Mouse (Mus musculus) MEL (cell line): Measurements from ENCODE around the gene Sost. TPM values are rescaled to one million over a fixed set of nuclear protein-coding genes. Genes with fewer than 3 reads are reported as not detected.

Experiments used
- DNase-seq: peaks from one replicate; pipeline ENCODE4 v3.0.0; 2011; ENCODE audit warnings: low read depth, low spot score
- H3K27ac ChIP-seq: 2 replicates; pipeline ENCODE4 v1.5.1; 2012; ENCODE audit warnings: low read depth, mild to moderate bottlenecking, control low read depth, low read length, moderate library complexity; ENCODE audit not compliant: control insufficient read depth
- H3K27me3 ChIP-seq, 2 experiments: fragments of 150-350 bp in 1 of 2; sonication (generic) in 1 of 2; 2 replicates each; pipeline ENCODE4 v1.6.1; 2012; ENCODE audit warnings: low read length in 2 of 2, mild to moderate bottlenecking in 2 of 2, improper control_type of control experiment in 1 of 2, moderate library complexity in 1 of 2; ENCODE audit not compliant: insufficient read depth in 2 of 2, control insufficient read depth in 1 of 2
- H3K36me3 ChIP-seq, 2 experiments: 2 replicates each; pipeline ENCODE4 v1.6.1; 2012 to 2014; ENCODE audit warnings: low read length in 2 of 2, improper control_type of control experiment in 1 of 2, inconsistent platforms in 1 of 2, mild to moderate bottlenecking in 1 of 2; ENCODE audit not compliant: insufficient read depth in 2 of 2, control insufficient read depth in 1 of 2
- H3K4me1 ChIP-seq, 2 experiments: fragments of 150-350 bp in 1 of 2; sonication (generic) in 1 of 2; 2 replicates each; pipeline ENCODE4 v1.6.1; 2012; ENCODE audit warnings: low read length in 2 of 2, improper control_type of control experiment in 1 of 2, mild to moderate bottlenecking in 1 of 2; ENCODE audit not compliant: insufficient read depth in 2 of 2, control insufficient read depth in 1 of 2
- H3K4me3 ChIP-seq, 2 experiments: fragments of 150-350 bp in 1 of 2; sonication (generic) in 1 of 2; 2 replicates each; pipeline ENCODE4 v1.5.1; 2012; ENCODE audit warnings: low read depth in 2 of 2, low read length in 2 of 2, mild to moderate bottlenecking in 2 of 2, moderate library complexity in 2 of 2, control low read depth in 1 of 2, improper control_type of control experiment in 1 of 2; ENCODE audit not compliant: control insufficient read depth in 1 of 2, insufficient read depth in 1 of 2
- H3K79me2 ChIP-seq: 2 replicates; pipeline ENCODE4 v1.6.1; 2012; ENCODE audit warnings: mild to moderate bottlenecking, low read length, moderate library complexity; ENCODE audit not compliant: control insufficient read depth, poor library complexity, insufficient read depth
- H3K9ac ChIP-seq: 2 replicates; pipeline ENCODE4 v1.6.1; 2012; ENCODE audit warnings: low read depth, mild to moderate bottlenecking, control low read depth, low read length, moderate library complexity; ENCODE audit not compliant: control insufficient read depth, poor library complexity, severe bottlenecking
- H3K9me3 ChIP-seq: fragments of 150-350 bp; sonication (generic); replicated peaks from 2 replicates; pipeline ENCODE4 v1.6.1; 2012; ENCODE audit warnings: mild to moderate bottlenecking, low read length, improper control_type of control experiment, moderate library complexity; ENCODE audit not compliant: insufficient read depth
- BHLHE40 ChIP-seq: IDR thresholded peaks from 2 replicates; pipeline ENCODE4 v1.6.1; 2012; ENCODE audit warnings: low read depth, mild to moderate bottlenecking, inconsistent platforms, low read length, improper control_type of control experiment, borderline replicate concordance
- CTCF ChIP-seq, 3 experiments: IDR thresholded peaks in 2 of 3; conservative IDR thresholded peaks in 1 of 3; 2 replicates each; pipeline ENCODE4 v1.5.1; 2011 to 2012; ENCODE audit warnings: low read length in 3 of 3, low read depth in 2 of 3, mild to moderate bottlenecking in 2 of 3, improper control_type of control experiment in 1 of 3, inconsistent platforms in 1 of 3, mixed read lengths in 1 of 3, moderate library complexity in 1 of 3; ENCODE audit not compliant: control insufficient read depth in 1 of 3, insufficient read depth in 1 of 3, poor library complexity in 1 of 3, severe bottlenecking in 1 of 3
- ELF1 ChIP-seq: IDR thresholded peaks from 2 replicates; pipeline ENCODE4 v1.6.1; 2014; ENCODE audit warnings: low read depth, mild to moderate bottlenecking, inconsistent platforms, low read length, improper control_type of control experiment, moderate library complexity
- EP300 ChIP-seq, 2 experiments: IDR thresholded peaks; 2 replicates each; pipeline ENCODE4 v1.6.1; 2011; ENCODE audit warnings: improper control_type of control experiment in 2 of 2, low read length in 2 of 2, low read depth in 1 of 2, mild to moderate bottlenecking in 1 of 2
- GABPA ChIP-seq: IDR thresholded peaks from 2 replicates; pipeline ENCODE4 v1.6.1; 2012; ENCODE audit warnings: low read depth, mild to moderate bottlenecking, inconsistent platforms, low read length, improper control_type of control experiment, moderate library complexity
- GATA1 ChIP-seq: IDR thresholded peaks from 2 replicates; pipeline ENCODE4 v1.6.1; 2011; ENCODE audit warnings: low read depth, low read length, improper control_type of control experiment
- JUND ChIP-seq: IDR thresholded peaks from 2 replicates; pipeline ENCODE4 v1.6.1; 2011; ENCODE audit warnings: low read depth, mild to moderate bottlenecking, improper control_type of control experiment, low read length
- KAT2A ChIP-seq: conservative IDR thresholded peaks from 2 replicates; pipeline ENCODE4 v1.6.1; 2012; ENCODE audit warnings: low read depth, low read length, improper control_type of control experiment, inconsistent platforms
- MAX ChIP-seq: IDR thresholded peaks from 2 replicates; pipeline ENCODE4 v1.6.1; 2011; ENCODE audit warnings: low read length, improper control_type of control experiment
- MAZ ChIP-seq: IDR thresholded peaks from 2 replicates; pipeline ENCODE4 v1.6.1; 2012; ENCODE audit warnings: low read depth, mild to moderate bottlenecking, inconsistent platforms, low read length, improper control_type of control experiment
- MEF2A ChIP-seq: IDR thresholded peaks from 2 replicates; pipeline ENCODE4 v1.6.1; 2014; ENCODE audit warnings: low read depth, mild to moderate bottlenecking, inconsistent platforms, low read length, improper control_type of control experiment; ENCODE audit not compliant: poor library complexity, insufficient replicate concordance, severe bottlenecking; ENCODE audit errors: extremely low read depth
- MXI1 ChIP-seq: IDR thresholded peaks from 2 replicates; pipeline ENCODE4 v1.6.1; 2011; ENCODE audit warnings: mild to moderate bottlenecking, low read depth, low read length, improper control_type of control experiment
- MYB ChIP-seq: IDR thresholded peaks from 2 replicates; pipeline ENCODE4 v1.6.1; 2011; ENCODE audit warnings: mild to moderate bottlenecking, low read depth, low read length, improper control_type of control experiment
- NELFE ChIP-seq: IDR thresholded peaks from 2 replicates; pipeline ENCODE4 v1.6.1; 2011; ENCODE audit warnings: low read depth, low read length, improper control_type of control experiment
- NRF1 ChIP-seq: IDR thresholded peaks from 2 replicates; pipeline ENCODE4 v1.6.1; 2014; ENCODE audit warnings: low read depth, mild to moderate bottlenecking, inconsistent platforms, low read length, improper control_type of control experiment, moderate library complexity; ENCODE audit not compliant: poor library complexity, insufficient read depth, severe bottlenecking
- POLR2A ChIP-seq, 2 experiments: IDR thresholded peaks; 2 replicates each; pipeline ENCODE4 v1.6.1; 2011 to 2012; ENCODE audit warnings: low read length in 2 of 2, mild to moderate bottlenecking in 2 of 2, control low read depth in 1 of 2, improper control_type of control experiment in 1 of 2, low read depth in 1 of 2, moderate library complexity in 1 of 2; ENCODE audit not compliant: control insufficient read depth in 1 of 2, insufficient read depth in 1 of 2, poor library complexity in 1 of 2
- POLR2AphosphoS2 ChIP-seq: IDR thresholded peaks from 2 replicates; pipeline ENCODE4 v1.6.1; 2011; ENCODE audit warnings: low read length, improper control_type of control experiment
- POLR2AphosphoS5 ChIP-seq: IDR thresholded peaks from 2 replicates; pipeline ENCODE4 v1.6.1; 2012; ENCODE audit warnings: low read depth, borderline replicate concordance, mild to moderate bottlenecking, inconsistent platforms, low read length, moderate library complexity, mixed read lengths
- RAD21 ChIP-seq: IDR thresholded peaks from 2 replicates; pipeline ENCODE4 v1.6.1; 2011; ENCODE audit warnings: mild to moderate bottlenecking, low read depth, low read length, improper control_type of control experiment
- RCOR1 ChIP-seq: IDR thresholded peaks from 2 replicates; pipeline ENCODE4 v1.6.1; 2012; ENCODE audit warnings: low read depth, mild to moderate bottlenecking, inconsistent platforms, low read length, improper control_type of control experiment
- SIN3A ChIP-seq: IDR thresholded peaks from 2 replicates; pipeline ENCODE4 v1.6.1; 2012; ENCODE audit warnings: low read length, improper control_type of control experiment, inconsistent platforms
- SMC3 ChIP-seq: IDR thresholded peaks from 2 replicates; pipeline ENCODE4 v1.6.1; 2011; ENCODE audit warnings: low read depth, low read length, improper control_type of control experiment
- TAL1 ChIP-seq: IDR thresholded peaks from 2 replicates; pipeline ENCODE4 v1.6.1; 2012; ENCODE audit warnings: mild to moderate bottlenecking, inconsistent platforms, low read length, moderate library complexity, mixed read lengths
- TBP ChIP-seq: IDR thresholded peaks from 2 replicates; pipeline ENCODE4 v1.8.0; 2011; ENCODE audit warnings: low read depth, low read length, improper control_type of control experiment
- TCF12 ChIP-seq: IDR thresholded peaks from 2 replicates; pipeline ENCODE4 v1.6.1; 2014; ENCODE audit warnings: low read depth, mild to moderate bottlenecking, inconsistent platforms, low read length, improper control_type of control experiment, moderate library complexity
- USF1 ChIP-seq: IDR thresholded peaks from 2 replicates; pipeline ENCODE4 v1.6.1; 2014; ENCODE audit warnings: low read depth, mild to moderate bottlenecking, inconsistent platforms, low read length, improper control_type of control experiment, moderate library complexity
- USF2 ChIP-seq, 2 experiments: IDR thresholded peaks; 2 replicates each; pipeline ENCODE4 v1.6.1; 2011 to 2012; ENCODE audit warnings: improper control_type of control experiment in 2 of 2, low read length in 2 of 2, borderline replicate concordance in 1 of 2, inconsistent platforms in 1 of 2, low read depth in 1 of 2, mild to moderate bottlenecking in 1 of 2; ENCODE audit not compliant: insufficient read depth in 1 of 2
- ZC3H11A ChIP-seq: IDR thresholded peaks from 2 replicates; pipeline ENCODE4 v1.6.1; 2012; ENCODE audit warnings: low read depth, mild to moderate bottlenecking, inconsistent platforms, low read length, improper control_type of control experiment
- ZKSCAN1 ChIP-seq: IDR thresholded peaks from 2 replicates; pipeline ENCODE4 v1.6.1; 2012; ENCODE audit warnings: low read depth, mild to moderate bottlenecking, inconsistent platforms, low read length, improper control_type of control experiment, moderate library complexity
- ZMIZ1 ChIP-seq: IDR thresholded peaks from 2 replicates; pipeline ENCODE4 v1.6.1; 2012; ENCODE audit warnings: low read depth, mild to moderate bottlenecking, inconsistent platforms, low read length, improper control_type of control experiment, moderate library complexity
- ZNF384 ChIP-seq: IDR thresholded peaks from 2 replicates; pipeline ENCODE4 v1.6.1; 2012; ENCODE audit warnings: low read depth, mild to moderate bottlenecking, inconsistent platforms, low read length, improper control_type of control experiment
- polyA plus RNA-seq, 2 experiments: library from polyadenylated mRNA; stranded (reverse) in 1 of 2; unstranded in 1 of 2; fragments of >175 nt in 1 of 2; fragments of >200 nt in 1 of 2; gene quantifications; 2 replicates each; pipeline versions ENCODE4 v1.2.1 to v1.2.4; 2012; ENCODE audit warnings: low replicate concordance in 2 of 2, low read depth in 1 of 2; ENCODE audit not compliant: insufficient read length in 2 of 2, insufficient read depth in 1 of 2, missing spikeins in 1 of 2
- total RNA-seq: library from RNA; depleted of rRNA; stranded (reverse); fragments of 300-350 nt; gene quantifications from 2 replicates; pipeline ENCODE4 v1.2.3, GENCODE M21; 2012

Sost gene
- total and polyA plus RNA-seq, 3 experiments = not detected

GRCm38 (mm10) chr11:101995938-101996337, 29.1 kb upstream of the Sost start:
- no peak overlapping the region for H3K27ac ChIP-seq
- no peaks in the 10 kb centered on the region for H3K27me3 ChIP-seq
- no peaks in the 10 kb centered on the region for H3K9me3 ChIP-seq
- H3K9ac ChIP-seq = no peak overlapping the region
- DNase-seq = no peak
- no peaks in the 10 kb centered on the region for H3K79me2 ChIP-seq
- H3K4me1 ChIP-seq = peaks cover 11 to 25% of the 10 kb centered on the region in 2 experiments
- TF ChIP-seq SMC3 = no peak
- TF ChIP-seq GATA1 = no peak
- TF ChIP-seq NRF1 = no peak
- TF ChIP-seq ELF1 = no peak
- TF ChIP-seq USF2 (IDR thresholded peaks at IDR 0.05; ENCODE audit: borderline replicate concordance in 1 of 2, insufficient read depth in 1 of 2, low read depth in 1 of 2, low read length in 2 of 2) = no peak
- TF ChIP-seq MAX = no peak
- no peak for TF ChIP-seq MYB
- no peak for TF ChIP-seq NELFE
- TF ChIP-seq USF1 = no peak
- TF ChIP-seq GABPA = no peak
- TF ChIP-seq RCOR1 = no peak
- TF ChIP-seq POLR2AphosphoS2 = no peak
- TF ChIP-seq POLR2AphosphoS5 = no peak
- H3K36me3 ChIP-seq = peaks cover 0 to 27% of the 10 kb centered on the region in 2 experiments; a peak in 2 of 4 replicates
- H3K4me3 ChIP-seq = no peak overlapping the region

- H3K36me3 ChIP-seq = peaks cover 0 to 27% of the 10 kb centered on the region in 2 experiments; a peak in 2 of 4 replicates
- peak overlapping the region; percentile 52 for H3K9ac ChIP-seq
- peak; percentile 95 for DNase-seq
- no peaks in the 10 kb centered on the region for H3K79me2 ChIP-seq
- peaks cover 11 to 25% of the 10 kb centered on the region in 2 experiments for H3K4me1 ChIP-seq
- H3K9me3 ChIP-seq = no peaks in the 10 kb centered on the region
- H3K27ac ChIP-seq = peak overlapping the region; percentile 85
- peak overlapping the region; percentile 42 to 53 for H3K4me3 ChIP-seq
- H3K27me3 ChIP-seq = no peaks in the 10 kb centered on the region
- TF ChIP-seq TAL1 (peak; percentile 86), TBP (peak; percentile 97), NELFE (peak; percentile 53; the same call in 1 of the 2 replicates), SIN3A (peak; percentile 74), GATA1 (peak; percentile 97), JUND (no peak), RAD21 (no peak), MAX (no peak), POLR2AphosphoS5 (no peak), KAT2A (no peak), ZKSCAN1 (no peak), MYB (no peak), MEF2A (no peak), ZC3H11A (no peak), POLR2AphosphoS2 (no peak), POLR2A (IDR thresholded peaks at IDR 0.05; ENCODE audit: control insufficient read depth in 1 of 2, insufficient read depth in 1 of 2, low read depth in 1 of 2, low read length in 2 of 2, poor library complexity in 1 of 2) (peak in 1 of 2 experiments; percentile 71; a peak in 2 of 4 replicates), SMC3 (no peak), TCF12 (peak; percentile 87), EP300 (IDR thresholded peaks at IDR 0.05; ENCODE audit: low read depth in 1 of 2, low read length in 2 of 2) (peak; percentile 80 to 90), GABPA (no peak), ZNF384 (peak; percentile 35; the same call in 1 of the 2 replicates), USF2 (IDR thresholded peaks at IDR 0.05; ENCODE audit: borderline replicate concordance in 1 of 2, insufficient read depth in 1 of 2, low read depth in 1 of 2, low read length in 2 of 2) (no peak), CTCF (IDR thresholded peaks at IDR 0.05 in 2 of 3, conservative IDR thresholded peaks at IDR 0.05 in 1 of 3; ENCODE audit: control insufficient read depth in 1 of 3, insufficient read depth in 1 of 3, low read depth in 2 of 3, low read length in 3 of 3, poor library complexity in 1 of 3, severe bottlenecking in 1 of 3) (no peak), MAZ (no peak), BHLHE40 (no peak), ZMIZ1 (0 out of 2 replicates have a peak, but pooled peaks have one; percentile 40), MXI1 (no peak)
These were observed 27.3 kb upstream of the Sost start for GRCm38 (mm10) chr11:101994100-101994499.
